Mouse (Mus musculus) heart, adult 2 months (tissue): ENCODE results near the gene Paox. TPM values are rescaled to one million over a fixed set of nuclear protein-coding genes. Genes with fewer than 3 reads are reported as not detected.

Experiments
- DNase-seq, 2 experiments: peaks; one replicate each; pipeline ENCODE4 v3.0.0; 2021
- H3K27ac ChIP-seq: fragments of 200-600 bp; 2 replicates; pipeline ENCODE4 v1.8.1; 2022
- H3K27me3 ChIP-seq: fragments of 200-500 bp; 2 replicates; pipeline ENCODE4 v1.6.1; 2012; ENCODE audit warnings: mild to moderate bottlenecking, low read length, inconsistent platforms, mixed read lengths; ENCODE audit not compliant: control insufficient read depth, insufficient read depth
- H3K36me3 ChIP-seq: fragments of 200-500 bp; 2 replicates; pipeline ENCODE4 v1.6.1; 2012; ENCODE audit warnings: low read length, inconsistent platforms; ENCODE audit not compliant: control insufficient read depth, insufficient read depth
- H3K4me1 ChIP-seq: fragments of 200-500 bp; 2 replicates; pipeline ENCODE4 v1.6.1; 2011; ENCODE audit warnings: low read length; ENCODE audit not compliant: control insufficient read depth, insufficient read depth
- H3K4me3 ChIP-seq: fragments of 200-600 bp; 2 replicates; pipeline ENCODE4 v1.8.1; 2022
- H3K79me2 ChIP-seq: fragments of 200-500 bp; replicated peaks from 2 replicates; pipeline ENCODE4 v1.6.1; 2012; ENCODE audit warnings: mild to moderate bottlenecking, inconsistent platforms, low read length, moderate library complexity, mixed read lengths; ENCODE audit not compliant: control insufficient read depth, insufficient read depth
- H3K9ac ChIP-seq: fragments of 200-500 bp; 2 replicates; pipeline ENCODE4 v1.6.1; 2012; ENCODE audit warnings: low read depth, mild to moderate bottlenecking, control low read depth, inconsistent platforms, low read length, mixed read lengths
- CTCF ChIP-seq: fragments of 200-600 bp; IDR thresholded peaks from 2 replicates; pipeline ENCODE4 v1.8.1; 2022; ENCODE audit warnings: antibody characterized with exemption, mild to moderate bottlenecking, moderate library complexity
- EP300 ChIP-seq: fragments of 200-500 bp; IDR thresholded peaks from 2 replicates; pipeline ENCODE4 v1.6.1; 2011; ENCODE audit warnings: low read depth, low read length, control low read depth; ENCODE audit not compliant: insufficient read depth
- POLR2A ChIP-seq: fragments of 200-500 bp; IDR thresholded peaks from 2 replicates; pipeline ENCODE4 v1.6.1; 2011; ENCODE audit warnings: mild to moderate bottlenecking, low read depth, low read length, control low read depth; ENCODE audit not compliant: insufficient read depth
- WGBS: fragments of 180-500 bp; shearing (Covaris S2); methylation state at CpG from one replicate; pipeline ENCODE4 v1.1.7; 2018; 5-methylcytosine and 5-hydroxymethylcytosine counted together
- intact Hi-C: fragments of 180-260 bp; cut with DNase I; formaldehyde crosslinking; loops from one replicate; pipeline ENCODE4 v1.15.1; 2025
- polyA plus RNA-seq: library from polyadenylated mRNA; depleted of rRNA; stranded (reverse); fragments of >200 nt; gene quantifications from 2 replicates; pipeline ENCODE4 v1.2.3, GENCODE M21; 2012
- total RNA-seq, 2 experiments: library from RNA; stranded (reverse); gene quantifications; 2 replicates each; pipeline ENCODE4 v1.2.3; 2021

Paox gene
- total and polyA plus RNA-seq, 3 experiments = 3.0 to 5.2 (median 3.4) TPM

- H3K9ac ChIP-seq = peak overlapping the region; percentile 46; the same call in 1 of the 2 replicates
- no peak overlapping the region for H3K27ac ChIP-seq
- WGBS = 6% methylated on average over 28 of the region's 28 CpGs
- no peaks in the 10 kb centered on the region for H3K4me1 ChIP-seq
- H3K4me3 ChIP-seq = 0 out of 2 replicates have a peak overlapping the region, but pooled peaks have one; percentile 12
- peak; percentile 10 to 35 for DNase-seq
- H3K27me3 ChIP-seq = peaks cover 3% of the 10 kb centered on the region
- intact Hi-C loops = no loop called here
- no peaks in the 10 kb centered on the region for H3K79me2 ChIP-seq
- TF ChIP-seq EP300 = no peak
- TF ChIP-seq CTCF = no peak
- TF ChIP-seq POLR2A = no peak
- H3K36me3 ChIP-seq = no peaks in the 10 kb centered on the region
Measured at GRCm38 (mm10) chr7:140153383-140153782, 37.8 kb downstream of the Paox start.

GRCm38 (mm10) chr7:140153829-140154217 is 38.2 kb downstream of the Paox start:
- Histone ChIP-seq H3K27ac (no peak overlapping the region), H3K27me3 (peaks cover 3% of the 10 kb centered on the region), H3K79me2 (no peaks in the 10 kb centered on the region), H3K4me1 (no peaks in the 10 kb centered on the region), H3K4me3 (peak overlapping the region; percentile 6; the same call in 1 of the 2 replicates), H3K9ac (no peak overlapping the region), H3K36me3 (no peaks in the 10 kb centered on the region)
- TF ChIP-seq CTCF = no peak
- intact Hi-C loops = no loop called here
- WGBS = 26% methylated on average over 4 of the region's 4 CpGs
- no peak for DNase-seq

- H3K79me2 ChIP-seq = no peaks in the 10 kb centered on the region
- H3K27me3 ChIP-seq = peaks cover 3% of the 10 kb centered on the region
- H3K9ac ChIP-seq = no peak within 1 kb of the TSS
- TF ChIP-seq CTCF (no peak), POLR2A (no peak), EP300 (no peak)
- no peak for DNase-seq
- no peak within 1 kb of the TSS for H3K27ac ChIP-seq
- WGBS = 6% methylated on average over 27 of the region's 28 CpGs
- H3K36me3 ChIP-seq = no peaks in the 10 kb centered on the region
- intact Hi-C loops = no loop called here
- H3K4me1 ChIP-seq = no peaks in the 10 kb centered on the region
- peak within 1 kb of the TSS; percentile 6; the same call in 1 of the 2 replicates for H3K4me3 ChIP-seq
Measured at GRCm38 (mm10) chr7:140154218-140154927, 38.8 kb downstream of the Paox start, which contains the start of gene Sprn. Sprn (minus strand) TSS chr7:140154877.

- H3K9ac ChIP-seq = no peak overlapping the region
- no peaks in the 10 kb centered on the region for H3K79me2 ChIP-seq
- no peak for DNase-seq
- no peak overlapping the region for H3K4me3 ChIP-seq
- no peak for TF ChIP-seq POLR2A
- TF ChIP-seq EP300 = no peak
- TF ChIP-seq CTCF = no peak
- WGBS = 78% methylated on average over 3 of the region's 3 CpGs
- no peaks in the 10 kb centered on the region; the same call in 1 of the 2 replicates for H3K27me3 ChIP-seq
- intact Hi-C loops = no loop called here
- no peaks in the 10 kb centered on the region for H3K4me1 ChIP-seq
- H3K27ac ChIP-seq = no peak overlapping the region
- H3K36me3 ChIP-seq = no peaks in the 10 kb centered on the region
Measured at GRCm38 (mm10) chr7:140160363-140160762, 44.8 kb downstream of the Paox start.

GRCm38 (mm10) chr7:140164664-140165063 is 49.1 kb downstream of the Paox start, which contains the start of gene Olfr522:
Olfr522 (minus strand) TSS chr7:140164764.
- Histone ChIP-seq H3K27ac (no peak within 1 kb of the TSS), H3K4me1 (no peaks in the 10 kb centered on the region), H3K4me3 (no peak within 1 kb of the TSS), H3K27me3 (no peaks in the 10 kb centered on the region), H3K9ac (no peak within 1 kb of the TSS), H3K36me3 (no peaks in the 10 kb centered on the region), H3K79me2 (no peaks in the 10 kb centered on the region)
- TF ChIP-seq POLR2A = no peak
- no peak for TF ChIP-seq CTCF
- no peak for TF ChIP-seq EP300
- intact Hi-C loops = no loop called here
- 53% methylated on average over 7 of the region's 7 CpGs for WGBS
- DNase-seq = no peak

GRCm38 (mm10) chr7:140167950-140168349 is 52.4 kb downstream of the Paox start:
- TF ChIP-seq EP300 = no peak
- TF ChIP-seq POLR2A = no peak
- no peak for TF ChIP-seq CTCF
- WGBS = 53% methylated on average over 1 of the region's 1 CpGs
- H3K79me2 ChIP-seq = no peaks in the 10 kb centered on the region
- intact Hi-C loops = no loop called here
- H3K4me1 ChIP-seq = no peaks in the 10 kb centered on the region
- no peaks in the 10 kb centered on the region for H3K36me3 ChIP-seq
- no peaks in the 10 kb centered on the region for H3K27me3 ChIP-seq
- H3K4me3 ChIP-seq = no peak overlapping the region
- DNase-seq = no peak
- no peak overlapping the region for H3K27ac ChIP-seq
- H3K9ac ChIP-seq = no peak overlapping the region
